Mouse (Mus musculus): ENCODE data around the gene Hmga1.

GRCm38 (mm10) chr17:27563771-27564244 is 7.5 kb downstream of the Hmga1 start:
- TF ChIP-seq CTCF (IDR thresholded peaks at IDR 0.05; ENCODE audit: control insufficient read depth, insufficient read depth, insufficient read length) (no peak), USF1 (IDR thresholded peaks at IDR 0.05; ENCODE audit: low read depth) (no peak), MAX (IDR thresholded peaks at IDR 0.05) (no peak), CEBPB (IDR thresholded peaks at IDR 0.05; ENCODE audit: low read depth) (no peak)

Measured in C2C12 (cell line).